Mouse (Mus musculus) lung, adult 18-20 months (tissue): ENCODE measurements around the gene Gm20911.
"Not testable (repeated sequence)": the region's sequence is repeated elsewhere in the genome, so short reads cannot be mapped to it uniquely, and the experiment has no call there.

Experiments used
- DNase-seq, 2 experiments: peaks; one replicate each; pipeline ENCODE4 v3.0.0; 2022; ENCODE audit warnings: mixed read lengths in 2 of 2

Gene Gm20911

GRCm38 (mm10) chrY:81457707-81458106 is at the start of gene Gm20911:
Gene Gm20911 (plus strand): TSS chrY:81458007.
- not testable (repeated sequence) for DNase-seq
